Mouse (Mus musculus) heart, adult 2 months (tissue): ENCODE measurements around the gene Efcab9.

ENCODE experiments used
- CTCF ChIP-seq: fragments of 200-600 bp; IDR thresholded peaks from 2 replicates; pipeline ENCODE4 v1.8.1; 2022; ENCODE audit warnings: antibody characterized with exemption, mild to moderate bottlenecking, moderate library complexity
- EP300 ChIP-seq: fragments of 200-500 bp; IDR thresholded peaks from 2 replicates; pipeline ENCODE4 v1.6.1; 2011; ENCODE audit warnings: low read depth, low read length, control low read depth; ENCODE audit not compliant: insufficient read depth
- POLR2A ChIP-seq: fragments of 200-500 bp; IDR thresholded peaks from 2 replicates; pipeline ENCODE4 v1.6.1; 2011; ENCODE audit warnings: mild to moderate bottlenecking, low read depth, low read length, control low read depth; ENCODE audit not compliant: insufficient read depth

- TF ChIP-seq POLR2A (no peak), CTCF (no peak), EP300 (no peak)
These were observed 40.8 kb downstream of the Efcab9 start for GRCm38 (mm10) chr11:32491079-32491478.
